8 mouse cellular contexts compared by ENCODE assay signal in the genomic region with DNA sequence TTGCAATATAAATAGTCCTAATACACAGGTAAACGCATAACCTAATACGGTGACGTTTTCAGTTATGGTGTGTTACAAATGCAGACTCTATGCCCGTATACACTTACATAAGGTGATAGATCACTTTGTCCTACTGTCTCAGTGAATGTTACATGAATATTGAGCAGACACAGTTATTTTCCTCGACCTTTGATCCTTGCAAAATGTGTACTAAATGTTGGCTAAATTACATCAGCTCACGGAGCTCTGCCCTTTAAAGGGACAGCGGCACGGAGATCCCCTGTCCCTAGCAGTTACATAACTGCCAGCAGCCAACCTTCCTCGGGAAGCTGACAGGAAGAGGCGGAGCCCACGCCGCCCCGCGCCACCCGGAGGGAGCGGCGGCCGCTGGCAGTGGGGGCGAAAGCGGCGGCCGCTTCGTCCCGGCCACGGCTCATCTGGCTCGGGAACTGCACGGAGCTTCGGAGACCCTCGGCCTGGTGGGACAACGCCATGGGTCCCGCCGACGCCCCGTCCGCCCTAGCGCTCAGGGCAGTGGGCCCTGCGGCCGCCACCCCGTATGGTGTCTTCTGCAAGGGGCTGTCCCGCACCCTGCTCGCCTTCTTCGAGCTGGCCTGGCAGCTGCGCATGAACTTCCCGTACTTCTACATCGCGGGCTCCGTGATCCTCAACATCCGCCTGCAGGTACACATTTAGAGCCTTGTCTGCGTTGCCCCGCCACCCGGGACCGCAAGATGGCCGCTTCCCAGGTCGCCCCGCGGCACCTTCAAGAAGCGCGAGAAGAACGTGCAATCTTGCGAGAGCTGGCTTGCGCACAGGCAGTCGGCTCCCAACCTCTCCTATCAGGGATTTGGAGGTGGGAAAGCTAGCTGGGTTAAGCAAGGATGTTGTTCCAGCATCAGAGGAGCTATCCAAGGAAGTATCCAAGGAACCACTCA. TPM values are rescaled to one million over a fixed set of nuclear protein-coding genes. Genes with fewer than 3 reads are reported as not detected.
A peak's percentile ranks its signal among the peaks of the same experiment; 100 is the strongest.
DNase-seq lines count a peak whose midpoint lies in the region; ATAC-seq and TF ChIP-seq lines count a peak whose summit lies in the region.

No protein-coding gene starts in this region.

- DNase-seq in 3134 (ENCODE audit: extremely low read depth, insufficient read length, low spot score), result peak; percentile 93
- peak; percentile 88 to 94 for DNase-seq in adrenal gland, postnatal 36 days
- peak; percentile 92 to 93 for DNase-seq in heart, adult 18-20 months
- peak; percentile 94 for DNase-seq in kidney, adult 2 months
- DNase-seq in spleen, adult 2 months (ENCODE audit: low read depth in 1 of 2, low spot score in 2 of 2), result peak; percentile 37 to 66

- peaks cover 16% of the 10 kb centered on the region for H3K36me3 ChIP-seq in embryonic facial prominence, embryonic 13.5 days
- H3K36me3 ChIP-seq in kidney, adult 2 months (ENCODE audit: control insufficient read depth, insufficient read depth, low read length), result no peaks in the 10 kb centered on the region
- peaks cover 16% of the 10 kb centered on the region; the same call in 1 of the 2 replicates for H3K36me3 ChIP-seq in limb, embryonic 12.5 days
- H3K36me3 ChIP-seq in midbrain, embryonic 15.5 days (replicated peaks), result no peaks in the 10 kb centered on the region
- no peaks in the 10 kb centered on the region for H3K36me3 ChIP-seq in spleen, adult 2 months (ENCODE audit: control insufficient read depth, insufficient read depth, low read length)

- H3K27me3 ChIP-seq in embryonic facial prominence, embryonic 13.5 days, result no peaks in the 10 kb centered on the region
- H3K27me3 ChIP-seq in kidney, adult 2 months (replicated peaks; ENCODE audit: control insufficient read depth, insufficient read depth, low read length), result no peaks in the 10 kb centered on the region
- no peaks in the 10 kb centered on the region for H3K27me3 ChIP-seq in limb, embryonic 12.5 days
- H3K27me3 ChIP-seq in midbrain, embryonic 15.5 days (replicated peaks), result no peaks in the 10 kb centered on the region
- no peaks in the 10 kb centered on the region for H3K27me3 ChIP-seq in spleen, adult 2 months (ENCODE audit: control insufficient read depth, insufficient read depth, low read length)

- peak; percentile 44 for TF ChIP-seq POLR2A in kidney, adult 2 months (IDR thresholded peaks at IDR 0.05; ENCODE audit: low read depth, low read length)
- peak; percentile 46 for TF ChIP-seq POLR2A in spleen, adult 2 months (IDR thresholded peaks at IDR 0.05; ENCODE audit: low read depth, low read length)

- 1% methylated on average over 62 of the region's 62 CpGs for WGBS in embryonic facial prominence, embryonic 13.5 days
- 1% methylated on average over 62 of the region's 62 CpGs for WGBS in kidney, adult 2 months
- 2% methylated on average over 62 of the region's 62 CpGs for whole genome bisulfite sequencing in limb, embryonic 12.5 days
- WGBS in midbrain, embryonic 15.5 days, result 1% methylated on average over 62 of the region's 62 CpGs
- WGBS in spleen, adult 2 months, result 1% methylated on average over 62 of the region's 62 CpGs

- H3K4me3 ChIP-seq in embryonic facial prominence, embryonic 13.5 days, result peak overlapping the region; percentile 77
- H3K4me3 ChIP-seq in kidney, adult 2 months (ENCODE audit: insufficient read depth, low read depth, low read length), result peak overlapping the region; percentile 99
- H3K4me3 ChIP-seq in limb, embryonic 12.5 days (replicated peaks), result peak overlapping the region; percentile 74
- peak overlapping the region; percentile 59 for H3K4me3 ChIP-seq in midbrain, embryonic 15.5 days
- peak overlapping the region; percentile 77 for H3K4me3 ChIP-seq in spleen, adult 2 months (ENCODE audit: extremely low read depth, insufficient read depth, insufficient read length)

- peak overlapping the region; percentile 61 for H3K4me2 ChIP-seq in embryonic facial prominence, embryonic 13.5 days
- peak overlapping the region; percentile 54 for H3K4me2 ChIP-seq in limb, embryonic 12.5 days
- H3K4me2 ChIP-seq in midbrain, embryonic 15.5 days, result peak overlapping the region; percentile 56

- no peaks in the 10 kb centered on the region for H3K9me3 ChIP-seq in embryonic facial prominence, embryonic 13.5 days
- H3K9me3 ChIP-seq in limb, embryonic 12.5 days, result no peaks in the 10 kb centered on the region
- H3K9me3 ChIP-seq in midbrain, embryonic 15.5 days, result no peaks in the 10 kb centered on the region

- ATAC-seq in embryonic facial prominence, embryonic 13.5 days (ENCODE audit: insufficient number of reproducible peaks, insufficient read depth, low FRiP score, low TSS enrichment, low read depth), result peak; percentile 93
- peak; percentile 96 for ATAC-seq in limb, embryonic 12.5 days (ENCODE audit: insufficient number of reproducible peaks, insufficient read depth, low FRiP score, low TSS enrichment, low read depth)
- ATAC-seq in midbrain, embryonic 15.5 days (replicated peaks), result peak; percentile 98

- no peaks in the 10 kb centered on the region for H3K4me1 ChIP-seq in embryonic facial prominence, embryonic 13.5 days
- no peaks in the 10 kb centered on the region for H3K4me1 ChIP-seq in kidney, adult 2 months (ENCODE audit: control insufficient read depth, insufficient read depth, low read length)
- no peaks in the 10 kb centered on the region for H3K4me1 ChIP-seq in limb, embryonic 12.5 days (replicated peaks)
- H3K4me1 ChIP-seq in midbrain, embryonic 15.5 days, result peaks cover 15% of the 10 kb centered on the region
- no peaks in the 10 kb centered on the region; the same call in 1 of the 2 replicates for H3K4me1 ChIP-seq in spleen, adult 2 months (ENCODE audit: control insufficient read depth, insufficient read depth, insufficient read length)

- peak overlapping the region; percentile 95 for H3K9ac ChIP-seq in embryonic facial prominence, embryonic 13.5 days
- H3K9ac ChIP-seq in limb, embryonic 12.5 days (replicated peaks), result peak overlapping the region; percentile 94
- peak overlapping the region; percentile 80 for H3K9ac ChIP-seq in midbrain, embryonic 15.5 days

- TF ChIP-seq CTCF in kidney, adult 2 months (conservative IDR thresholded peaks at IDR 0.05; ENCODE audit: insufficient read depth, insufficient read length, low read depth, low read length), result no peak
- TF ChIP-seq CTCF in spleen, adult 2 months (IDR thresholded peaks at IDR 0.05; ENCODE audit: extremely low read depth, insufficient read depth, insufficient read length, insufficient replicate concordance), result no peak

- H3K27ac ChIP-seq in embryonic facial prominence, embryonic 13.5 days, result peak overlapping the region; percentile 99
- H3K27ac ChIP-seq in kidney, adult 2 months (ENCODE audit: insufficient read depth, low read depth, low read length), result peak overlapping the region; percentile 99
- H3K27ac ChIP-seq in limb, embryonic 12.5 days, result peak overlapping the region; percentile 99
- peak overlapping the region; percentile 97 for H3K27ac ChIP-seq in midbrain, embryonic 15.5 days
- H3K27ac ChIP-seq in spleen, adult 2 months (ENCODE audit: insufficient read depth, low read length), result peak overlapping the region; percentile 72

RNA-seq across cellular contexts. Expression of gene Smim10l1, which starts 0.5 kb away (rescaled TPM):
- 100 to 1,000 TPM in 1 of 2 experiments, 10 to 100 TPM in 1; 93.1 to 114 TPM for total RNA-seq in adrenal gland, postnatal 36 days (2021)
- 108 and 112 TPM in 2 replicates for polyA plus RNA-seq in embryonic facial prominence, embryonic 13.5 days (2015; fragmentation: Nextera tagmentation; extraction: Ambion mirVana)
- total RNA-seq in heart, adult 18-20 months (2021), result 10 to 100 TPM; 69.4 to 72.8 TPM
- 60.8 and 115 TPM in 2 replicates for polyA plus RNA-seq in kidney, adult 2 months (2012; rRNA removed)
- polyA plus RNA-seq in limb, embryonic 12.5 days (2016; fragmentation: Nextera tagmentation; extraction: Ambion mirVana), result 96.8 and 100 TPM in 2 replicates
- polyA plus RNA-seq in midbrain, embryonic 15.5 days (2015; fragmentation: Nextera tagmentation; extraction: Ambion mirVana), result 109 and 123 TPM in 2 replicates
- 36.2 and 62.1 TPM in 2 replicates for polyA plus RNA-seq in spleen, adult 2 months (2012; rRNA removed)

RNA-seq across cellular contexts. Expression of gene Tas2r140, which starts 49.6 kb away (rescaled TPM):
- not detected for total RNA-seq in adrenal gland, postnatal 36 days (2021)
- polyA plus RNA-seq in embryonic facial prominence, embryonic 13.5 days (2015; fragmentation: Nextera tagmentation; extraction: Ambion mirVana), result not detected in 2 replicates
- not detected for total RNA-seq in heart, adult 18-20 months (2021)
- not detected in 2 replicates for polyA plus RNA-seq in kidney, adult 2 months (2012; rRNA removed)
- polyA plus RNA-seq in limb, embryonic 12.5 days (2016; fragmentation: Nextera tagmentation; extraction: Ambion mirVana), result not detected in 2 replicates
- polyA plus RNA-seq in midbrain, embryonic 15.5 days (2015; fragmentation: Nextera tagmentation; extraction: Ambion mirVana), result not detected in 2 replicates
- polyA plus RNA-seq in spleen, adult 2 months (2012; rRNA removed), result not detected in 2 replicates

Comparison
In these comparisons a context has a peak if more than half of its experiments do, and no peak if none do; other contexts are left out.
1. Peak in every context shown above with its lines: DNase-seq, ATAC-seq, H3K4me3 ChIP-seq and H3K27ac ChIP-seq.